Mouse (Mus musculus): ENCODE measurements around the gene Clock. TPM values are rescaled to one million over a fixed set of nuclear protein-coding genes. Genes with fewer than 3 reads are reported as not detected.

Clock gene
- total and polyA plus RNA-seq, 2 experiments from 2014 or later = 8.2 to 29.3 TPM

GRCm38 (mm10) chr5:76184286-76185080, 120.1 kb downstream of the Clock start:
- Histone ChIP-seq H3K4me3 (ENCODE audit: low read depth, low read length) (peak overlapping the region; percentile 66), H3K4me2 (ENCODE audit: low read depth, low read length) (peak overlapping the region; percentile 80), H3K4me1 (ENCODE audit: control insufficient read depth, insufficient read depth) (peaks cover 18% of the 10 kb centered on the region), H3K36me3 (replicated peaks; ENCODE audit: control insufficient read depth, insufficient read depth, low read length) (no peaks in the 10 kb centered on the region), H3K27me3 (ENCODE audit: control insufficient read depth, insufficient read depth, low read length) (no peaks in the 10 kb centered on the region), H3K9me3 (replicated peaks; ENCODE audit: control insufficient read depth, low read length) (no peaks in the 10 kb centered on the region), H3K9ac (replicated peaks; ENCODE audit: low read depth, low read length) (peak overlapping the region; percentile 75), H3K27ac (ENCODE audit: low read depth) (peak overlapping the region; percentile 91)
- WGBS = 3% methylated on average over 38 of the region's 38 CpGs
- TF ChIP-seq EP300 (IDR thresholded peaks at IDR 0.05; ENCODE audit: low read depth) (no peak), CTCF (IDR thresholded peaks at IDR 0.05; ENCODE audit: low read depth) (no peak)
- peak; percentile 74 for DNase-seq (ENCODE audit: low spot score)
- peak; percentile 86 for ATAC-seq (ENCODE audit: insufficient read depth, low read depth)

- Histone ChIP-seq H3K9ac (replicated peaks; ENCODE audit: low read depth, low read length) (peak within 1 kb of the TSS; percentile 75), H3K36me3 (replicated peaks; ENCODE audit: control insufficient read depth, insufficient read depth, low read length) (no peaks in the 10 kb centered on the region), H3K27ac (ENCODE audit: low read depth) (peak within 1 kb of the TSS; percentile 91), H3K4me1 (ENCODE audit: control insufficient read depth, insufficient read depth) (peaks cover 18% of the 10 kb centered on the region), H3K4me2 (ENCODE audit: low read depth, low read length) (peak within 1 kb of the TSS; percentile 80), H3K27me3 (ENCODE audit: control insufficient read depth, insufficient read depth, low read length) (no peaks in the 10 kb centered on the region), H3K9me3 (replicated peaks; ENCODE audit: control insufficient read depth, low read length) (no peaks in the 10 kb centered on the region), H3K4me3 (ENCODE audit: low read depth, low read length) (peak within 1 kb of the TSS; percentile 66)
- TF ChIP-seq EP300 (IDR thresholded peaks at IDR 0.05; ENCODE audit: low read depth) = no peak
- no peak for TF ChIP-seq CTCF (IDR thresholded peaks at IDR 0.05; ENCODE audit: low read depth)
- peak; percentile 95 for ATAC-seq (ENCODE audit: insufficient read depth, low read depth)
- DNase-seq (ENCODE audit: low spot score) = peak; percentile 89
- WGBS = under 1% methylated on average over 59 of the region's 62 CpGs
Observed at GRCm38 (mm10) chr5:76183750-76184261, 120.8 kb downstream of the Clock start, which contains the start of gene Tmem165. Gene Tmem165 (plus strand): TSS chr5:76183880.

GRCm38 (mm10) chr5:76183043-76183749, 121.4 kb downstream of the Clock start:
- Histone ChIP-seq H3K4me3 (ENCODE audit: low read depth, low read length) (peak overlapping the region; percentile 66), H3K4me1 (ENCODE audit: control insufficient read depth, insufficient read depth) (peaks cover 18% of the 10 kb centered on the region), H3K27ac (ENCODE audit: low read depth) (peak overlapping the region; percentile 91), H3K9me3 (replicated peaks; ENCODE audit: control insufficient read depth, low read length) (no peaks in the 10 kb centered on the region), H3K27me3 (ENCODE audit: control insufficient read depth, insufficient read depth, low read length) (no peaks in the 10 kb centered on the region), H3K9ac (replicated peaks; ENCODE audit: low read depth, low read length) (peak overlapping the region; percentile 75; the same call in 1 of the 2 replicates), H3K4me2 (ENCODE audit: low read depth, low read length) (peak overlapping the region; percentile 80), H3K36me3 (replicated peaks; ENCODE audit: control insufficient read depth, insufficient read depth, low read length) (no peaks in the 10 kb centered on the region)
- ATAC-seq (ENCODE audit: insufficient read depth, low read depth) (no peak; the same call in 1 of the 2 replicates), DNase-seq (ENCODE audit: low spot score) (no peak)
- WGBS = 34% methylated on average over 17 of the region's 17 CpGs
- no peak for TF ChIP-seq CTCF (IDR thresholded peaks at IDR 0.05; ENCODE audit: low read depth)
- TF ChIP-seq EP300 (IDR thresholded peaks at IDR 0.05; ENCODE audit: low read depth) = no peak

- no peak overlapping the region for H3K4me3 ChIP-seq (ENCODE audit: low read depth, low read length)
- TF ChIP-seq EP300 (IDR thresholded peaks at IDR 0.05; ENCODE audit: low read depth) (no peak), CTCF (IDR thresholded peaks at IDR 0.05; ENCODE audit: low read depth) (no peak)
- no peaks in the 10 kb centered on the region for H3K9me3 ChIP-seq (replicated peaks; ENCODE audit: control insufficient read depth, low read length)
- H3K4me2 ChIP-seq (ENCODE audit: low read depth, low read length) = no peak overlapping the region
- ATAC-seq (ENCODE audit: insufficient read depth, low read depth) (no peak), DNase-seq (ENCODE audit: low spot score) (no peak)
- no peak overlapping the region for H3K9ac ChIP-seq (replicated peaks; ENCODE audit: low read depth, low read length)
- H3K27me3 ChIP-seq (ENCODE audit: control insufficient read depth, insufficient read depth, low read length) = no peaks in the 10 kb centered on the region
- H3K27ac ChIP-seq (ENCODE audit: low read depth) = no peak overlapping the region
- WGBS = 39% methylated on average over 3 of the region's 3 CpGs
- no peaks in the 10 kb centered on the region for H3K36me3 ChIP-seq (replicated peaks; ENCODE audit: control insufficient read depth, insufficient read depth, low read length)
- H3K4me1 ChIP-seq (ENCODE audit: control insufficient read depth, insufficient read depth) = peaks cover 10% of the 10 kb centered on the region
Observed at GRCm38 (mm10) chr5:76182326-76182725, 122.3 kb downstream of the Clock start.

- H3K27me3 ChIP-seq (ENCODE audit: control insufficient read depth, insufficient read depth, low read length) = no peaks in the 10 kb centered on the region
- no peaks in the 10 kb centered on the region for H3K4me1 ChIP-seq (ENCODE audit: control insufficient read depth, insufficient read depth)
- H3K4me2 ChIP-seq (ENCODE audit: low read depth, low read length) = no peak overlapping the region
- no peaks in the 10 kb centered on the region for H3K36me3 ChIP-seq (replicated peaks; ENCODE audit: control insufficient read depth, insufficient read depth, low read length)
- no peaks in the 10 kb centered on the region for H3K9me3 ChIP-seq (replicated peaks; ENCODE audit: control insufficient read depth, low read length)
- DNase-seq (ENCODE audit: low spot score) = no peak
- no peak for ATAC-seq (ENCODE audit: insufficient read depth, low read depth)
- 77% methylated on average over 5 of the region's 5 CpGs for WGBS
- H3K9ac ChIP-seq (replicated peaks; ENCODE audit: low read depth, low read length) = no peak overlapping the region
- H3K4me3 ChIP-seq (ENCODE audit: low read depth, low read length) = no peak overlapping the region
- H3K27ac ChIP-seq (ENCODE audit: low read depth) = no peak overlapping the region
- TF ChIP-seq CTCF (IDR thresholded peaks at IDR 0.05; ENCODE audit: low read depth) (no peak), EP300 (IDR thresholded peaks at IDR 0.05; ENCODE audit: low read depth) (no peak)
Observed at GRCm38 (mm10) chr5:76179791-76180190, 124.8 kb downstream of the Clock start.
